Mouse (Mus musculus) cerebellum, adult 18-20 months (tissue): ENCODE measurements around the gene Entpd4b.
"Not testable (repeated sequence)": the region's sequence is repeated elsewhere in the genome, so short reads cannot be mapped to it uniquely, and the experiment has no call there.

ENCODE experiments used
- DNase-seq, 2 experiments: peaks; one replicate each; pipeline ENCODE4 v3.0.0; 2021

Entpd4b gene

DNA sequence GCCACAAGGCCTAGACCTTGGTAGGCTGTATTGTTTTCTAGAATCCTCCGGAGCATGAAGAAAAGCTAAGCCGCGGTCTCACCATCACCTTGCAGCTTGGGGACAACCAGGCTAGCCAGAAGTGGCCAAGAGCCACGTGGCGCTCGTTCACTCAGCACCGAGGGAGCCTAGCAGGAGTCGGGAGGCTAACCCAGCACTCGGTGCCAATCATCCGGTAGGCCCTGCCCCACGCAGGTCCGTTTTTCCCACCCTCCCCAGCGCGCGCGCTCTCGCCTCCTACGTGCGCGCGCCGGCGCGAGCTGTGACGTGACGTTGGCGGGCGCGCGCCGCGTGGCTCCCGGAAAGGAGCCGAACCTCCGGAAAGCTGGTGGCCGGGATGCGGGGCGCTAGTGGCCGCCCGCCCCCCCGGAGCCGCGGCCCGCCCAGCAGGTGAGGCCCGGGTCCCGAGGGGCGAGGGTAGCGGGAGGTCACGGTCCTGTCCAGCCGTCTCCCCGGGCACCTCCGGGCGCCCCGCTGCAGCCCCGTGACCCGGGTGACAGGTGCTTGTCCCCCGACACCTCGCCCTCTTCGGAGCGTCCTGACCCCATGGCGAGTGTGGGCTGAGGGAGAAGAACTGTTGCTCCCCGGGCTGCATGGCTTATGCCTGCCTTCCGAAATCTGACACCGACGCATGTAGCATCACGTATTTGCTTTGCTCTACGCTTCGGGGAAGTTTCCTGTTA lies at the start of gene Entpd4b:
TSS of gene Entpd4b (plus strand) at position 315 of the 722 bp plus-strand sequence.
- DNase-seq = not testable (repeated sequence)

DNA sequence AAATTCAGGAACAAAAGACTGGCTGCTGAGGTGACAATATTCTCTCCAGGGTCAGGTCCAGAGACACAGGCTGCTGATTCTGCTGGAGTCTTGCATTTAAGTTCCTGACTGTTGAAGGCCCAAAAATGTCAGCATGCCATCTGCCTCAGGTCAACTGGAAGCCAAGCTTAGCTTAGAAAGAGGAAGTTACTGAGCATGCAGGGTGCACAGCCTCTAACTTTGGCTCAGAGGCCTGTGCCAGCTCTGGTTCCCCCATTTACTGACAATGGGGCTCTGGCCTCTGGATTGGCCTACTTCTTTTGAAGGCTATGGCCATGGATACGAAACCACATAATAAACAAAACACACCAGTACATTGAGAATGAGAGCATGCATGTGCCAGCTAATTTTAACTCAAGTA lies 48.2 kb upstream of the Entpd4b start:
- not testable (repeated sequence) for DNase-seq

DNA sequence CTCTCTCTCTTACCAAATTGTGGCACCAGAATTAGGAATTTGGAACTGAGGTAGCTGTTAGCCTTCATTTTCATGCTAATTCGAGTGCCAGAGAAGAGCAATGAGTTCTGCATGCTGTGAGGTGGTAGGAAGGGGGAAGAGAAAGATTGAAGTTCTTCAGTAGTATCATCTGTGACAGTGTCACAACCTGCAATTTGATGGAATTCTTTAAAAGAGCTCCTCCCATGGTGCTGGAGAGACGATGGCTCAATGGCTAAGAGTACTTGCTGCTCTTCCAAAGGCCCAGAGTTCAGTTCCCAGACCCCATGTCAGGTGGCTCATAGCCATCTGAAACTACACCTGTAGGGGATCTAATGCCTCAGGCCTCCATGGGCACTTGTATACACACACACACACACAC lies 42.8 kb upstream of the Entpd4b start, which contains the start of gene Gm27179:
TSS of gene Gm27179 (minus strand) at position 101 of the 400 bp plus-strand sequence.
- not testable (repeated sequence) for DNase-seq

DNA sequence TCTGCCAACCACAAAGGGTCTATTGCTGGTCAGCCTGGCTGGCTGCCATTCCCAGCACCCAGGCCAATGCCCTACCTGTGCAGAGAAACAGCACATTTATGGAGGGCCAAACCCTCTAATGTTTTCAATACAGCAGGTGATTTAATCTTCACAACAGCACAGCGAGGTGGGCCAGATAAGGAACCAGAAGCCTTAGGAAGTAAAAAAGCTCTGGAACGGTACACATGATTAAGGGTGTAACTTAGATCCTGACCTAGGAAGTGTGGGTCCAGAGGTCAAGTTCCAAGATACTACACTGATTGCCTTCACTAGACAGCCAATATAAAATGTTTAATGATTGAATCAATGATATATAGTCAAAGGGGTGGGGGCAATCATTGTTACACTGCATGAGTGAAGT lies 34.4 kb upstream of the Entpd4b start:
- DNase-seq = not testable (repeated sequence)

DNA sequence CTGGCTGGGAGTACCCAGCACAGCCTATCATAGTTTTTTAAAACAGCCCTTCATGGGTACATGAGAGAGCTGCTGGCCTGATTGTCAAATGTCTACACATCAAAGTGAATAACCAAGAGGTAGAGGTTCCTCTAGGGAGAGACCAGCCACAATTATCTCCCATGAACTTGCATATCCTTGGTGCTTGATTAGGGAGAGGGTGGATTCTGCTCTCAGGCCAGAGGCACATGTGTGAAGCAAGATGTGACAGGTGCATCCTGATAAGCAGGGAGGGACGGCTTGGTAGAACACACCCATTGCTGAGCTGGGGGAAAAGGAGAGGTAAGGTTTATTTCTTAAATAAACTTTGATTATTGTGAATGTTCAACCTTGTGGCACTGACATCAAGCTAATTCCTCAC lies 32.2 kb upstream of the Entpd4b start:
- DNase-seq = not testable (repeated sequence)

DNA sequence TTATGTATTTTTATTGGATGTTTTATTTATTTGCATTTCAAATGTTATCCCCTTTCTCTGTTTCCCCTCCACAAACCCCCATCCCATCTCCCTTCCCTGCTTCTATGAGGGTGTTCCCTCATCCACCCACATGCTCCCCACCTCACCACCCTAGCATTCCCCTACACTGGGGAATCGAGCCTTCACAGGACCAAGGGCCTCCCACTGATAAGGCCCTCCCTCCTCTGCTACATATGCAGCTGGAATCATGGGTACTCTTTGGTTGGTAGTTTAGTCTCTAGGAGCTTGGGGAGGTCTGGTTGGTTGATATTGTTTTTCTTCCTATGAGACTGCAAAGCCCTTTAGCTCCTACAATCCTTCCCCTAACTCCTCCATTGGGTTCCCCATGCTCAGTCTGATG lies 29.0 kb upstream of the Entpd4b start:
- not testable (repeated sequence) for DNase-seq

DNA sequence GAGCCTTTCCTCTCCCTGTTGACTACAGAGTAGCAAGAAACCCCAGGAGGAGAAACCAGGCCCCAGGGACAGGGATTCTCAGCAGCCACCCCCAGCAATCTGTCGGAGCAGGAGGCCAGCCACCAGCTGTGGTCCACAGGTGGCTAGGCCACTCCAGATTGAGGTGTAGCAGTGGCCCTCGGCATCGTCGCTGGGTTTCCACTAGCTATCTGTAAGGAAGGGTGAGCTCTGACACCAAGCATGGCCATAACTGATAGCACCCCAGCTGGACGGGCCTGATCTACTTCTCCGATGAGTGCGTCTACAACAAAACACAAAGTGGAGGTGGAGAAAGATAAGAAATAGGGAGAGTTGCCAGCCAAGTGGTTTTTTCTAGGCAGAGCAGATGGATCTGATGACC lies 18.7 kb upstream of the Entpd4b start:
- DNase-seq = not testable (repeated sequence)

DNA sequence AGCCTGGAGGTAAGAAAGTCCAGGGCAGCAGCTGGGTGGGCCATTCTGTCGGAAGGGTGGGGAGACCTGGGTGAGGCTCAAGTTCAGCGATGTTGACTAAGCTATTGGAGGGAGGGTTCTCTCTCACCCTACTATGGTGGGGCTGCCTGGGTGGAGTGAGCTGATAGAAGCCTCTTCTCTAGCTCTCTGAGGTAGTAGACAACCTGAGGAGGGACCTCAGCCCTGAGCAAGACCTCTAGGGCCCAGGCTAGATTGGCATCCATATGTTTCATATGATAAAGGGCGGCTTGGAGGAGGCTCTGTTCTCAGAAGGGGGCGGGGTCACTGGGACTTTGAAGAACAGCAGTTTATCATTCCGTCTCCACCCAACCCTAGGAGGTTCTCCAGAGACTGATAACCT lies 15.1 kb upstream of the Entpd4b start:
- not testable (repeated sequence) for DNase-seq

DNA sequence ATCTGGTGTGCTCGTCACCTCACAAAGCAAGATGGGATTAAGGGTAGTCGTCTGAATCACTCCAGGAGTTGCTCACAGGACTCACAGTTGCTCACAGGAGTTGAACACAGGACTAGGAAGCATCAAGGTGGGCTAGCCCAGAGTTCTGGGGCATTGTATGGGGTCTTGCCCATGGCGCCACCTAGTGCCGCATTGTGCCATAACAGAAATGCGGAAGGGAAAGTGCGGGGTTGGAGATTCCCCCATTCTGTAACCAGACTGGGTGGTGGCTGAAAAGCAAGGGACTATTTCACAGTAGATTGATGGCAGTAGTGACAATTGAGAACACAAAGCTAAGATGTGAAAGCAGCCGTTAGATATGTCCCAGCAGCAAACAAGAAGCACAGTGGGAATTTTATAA lies 12.5 kb upstream of the Entpd4b start:
- not testable (repeated sequence) for DNase-seq

DNA sequence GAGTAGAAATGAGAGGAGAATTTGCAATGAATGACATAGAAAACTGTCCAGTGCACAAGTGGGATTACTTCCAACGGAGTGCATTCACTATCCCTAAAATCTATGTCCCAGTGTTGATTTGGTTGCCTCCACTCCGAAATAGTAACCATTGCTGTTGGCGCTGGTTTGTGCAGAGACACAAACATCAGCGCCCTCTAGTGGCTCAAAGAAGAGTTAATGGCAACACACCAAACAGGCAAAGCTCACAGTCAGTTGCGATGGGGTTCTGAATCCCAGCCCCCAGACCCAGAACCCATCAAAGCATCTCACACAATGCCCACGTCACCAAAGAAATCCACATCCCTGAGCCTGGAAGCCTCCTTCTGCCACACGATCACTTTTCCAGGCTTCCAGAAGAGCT lies 11.2 kb upstream of the Entpd4b start:
- DNase-seq = not testable (repeated sequence)

DNA sequence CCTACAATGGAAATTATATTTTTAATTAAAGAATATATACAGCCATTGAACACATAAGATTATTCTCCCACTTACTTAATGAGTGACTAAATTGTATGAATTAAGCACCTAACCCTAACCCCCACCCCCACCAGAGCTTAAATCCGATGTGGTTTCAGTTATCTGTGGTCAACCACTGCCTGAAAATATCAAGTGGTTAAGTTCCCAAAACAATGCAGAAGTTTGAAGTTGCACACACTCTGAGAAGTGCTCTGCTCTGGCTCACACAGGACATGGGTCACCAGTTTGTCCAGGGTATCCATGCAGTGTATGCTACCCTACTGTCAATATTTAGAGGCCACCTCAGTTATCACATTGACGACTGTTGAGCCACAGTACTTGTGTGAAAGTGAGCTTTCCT lies 10.2 kb upstream of the Entpd4b start:
- DNase-seq = not testable (repeated sequence)

DNA sequence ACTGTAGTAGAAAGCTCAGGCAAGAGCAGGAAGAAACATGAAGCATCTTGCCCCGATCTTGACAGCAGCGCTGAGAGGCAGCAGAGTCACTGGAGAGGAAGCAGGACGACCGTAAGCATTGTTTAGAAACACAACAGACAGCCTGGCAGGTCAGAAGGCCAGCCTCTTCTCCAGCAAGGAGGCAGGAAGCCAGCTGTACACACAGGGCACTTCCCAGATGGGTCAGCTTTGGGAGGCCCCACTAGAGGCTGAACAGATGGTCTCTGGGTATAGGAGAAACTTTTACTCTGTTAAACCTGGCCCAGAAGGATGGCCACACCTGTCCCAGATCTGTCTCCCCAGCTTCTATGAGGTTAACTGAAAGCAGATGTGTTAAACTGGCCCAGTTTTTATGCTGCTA lies 7.9 kb upstream of the Entpd4b start:
- not testable (repeated sequence) for DNase-seq

DNA sequence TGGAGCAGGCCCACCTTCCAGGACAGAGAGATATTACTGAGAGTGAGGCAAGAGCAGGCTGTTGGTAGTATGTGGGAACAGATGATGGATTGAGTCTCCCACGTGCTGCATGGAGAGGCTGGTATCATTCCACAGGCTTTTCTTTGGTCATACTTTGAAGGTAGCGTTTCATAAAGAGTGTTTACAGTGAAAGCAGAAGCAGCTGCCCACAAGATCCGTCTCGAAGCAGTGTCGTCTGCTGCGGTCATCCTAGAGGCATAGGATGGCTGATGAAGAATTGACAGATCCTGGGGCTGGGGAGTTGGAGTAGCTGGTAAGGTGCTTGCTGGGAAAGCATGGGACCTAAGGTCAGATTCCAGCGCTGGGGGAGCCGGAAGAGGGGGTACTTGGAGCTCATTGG lies 1.6 kb downstream of the Entpd4b start:
- not testable (repeated sequence) for DNase-seq

DNA sequence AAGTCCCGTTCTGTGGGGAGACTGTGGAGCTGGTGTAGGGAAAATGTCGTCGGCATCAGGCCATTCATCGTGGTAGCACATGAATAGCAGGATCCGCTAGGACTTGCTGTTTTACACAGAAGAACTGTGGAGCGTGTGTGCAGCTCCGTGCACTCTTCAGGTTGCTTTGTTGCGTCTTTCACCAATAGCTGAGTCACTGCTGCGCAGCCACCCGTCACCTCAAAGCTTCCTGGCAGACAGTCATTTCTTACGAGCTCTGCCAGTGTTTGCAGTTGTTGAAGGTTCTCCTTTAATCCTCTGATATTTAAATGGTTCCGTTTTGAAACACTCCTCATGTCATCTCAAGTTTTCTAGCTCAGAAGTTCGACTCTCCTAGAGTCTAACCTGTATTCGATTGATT lies 2.3 kb downstream of the Entpd4b start:
- DNase-seq = not testable (repeated sequence)
